Mouse (Mus musculus) E14TG2a.4 (cell line): ENCODE measurements around the gene Plcl1.

Experiments used
- CTCF ChIP-seq: conservative IDR thresholded peaks from 2 replicates; pipeline ENCODE4 v1.5.1; 2014; ENCODE audit warnings: low read length
- NANOG ChIP-seq: IDR thresholded peaks from 2 replicates; pipeline ENCODE4 v1.6.1; 2014; ENCODE audit warnings: borderline replicate concordance, low read length, mixed read lengths

DNA sequence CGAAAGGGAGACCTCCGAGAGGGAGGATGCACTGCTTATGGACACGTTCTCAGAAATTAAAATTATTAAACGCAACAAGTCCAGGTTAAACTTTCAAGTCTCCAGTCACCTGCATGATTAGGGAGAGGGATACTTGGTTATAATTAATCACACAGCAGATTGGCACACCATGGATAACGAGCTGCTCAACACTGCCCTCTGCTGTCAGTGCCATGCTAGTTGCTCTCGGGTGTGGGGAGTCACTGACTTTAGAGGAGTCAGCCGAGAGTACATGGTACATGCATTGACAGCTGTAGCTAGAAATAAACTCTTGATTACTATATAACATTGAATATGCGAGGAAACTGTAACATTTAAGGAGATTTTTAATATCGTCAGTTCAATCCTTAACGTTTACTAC, 350.0 kb downstream of the Plcl1 start:
- TF ChIP-seq CTCF: peak; percentile 73
- TF ChIP-seq NANOG: no peak
